Mouse (Mus musculus): ENCODE measurements around the gene Pfkfb4. TPM values are rescaled to one million over a fixed set of nuclear protein-coding genes. Genes with fewer than 3 reads are reported as not detected.

Gene Pfkfb4
- polyA plus RNA-seq, 1 experiment, result 32.0 TPM

- no peak for DNase-seq (ENCODE audit: low read depth)
- no peak for TF ChIP-seq CTCF (IDR thresholded peaks at IDR 0.05; ENCODE audit: borderline replicate concordance, extremely low read depth, insufficient read depth, insufficient read length)
- TF ChIP-seq POLR2A (IDR thresholded peaks at IDR 0.05; ENCODE audit: borderline replicate concordance, extremely low read depth, insufficient read depth, insufficient read length, poor library complexity, severe bottlenecking), result no peak
Measured at GRCm38 (mm10) chr9:109016973-109017604, 25.5 kb downstream of the Pfkfb4 start.

- no peak for TF ChIP-seq CTCF (IDR thresholded peaks at IDR 0.05; ENCODE audit: borderline replicate concordance, extremely low read depth, insufficient read depth, insufficient read length)
- no peak for TF ChIP-seq POLR2A (IDR thresholded peaks at IDR 0.05; ENCODE audit: borderline replicate concordance, extremely low read depth, insufficient read depth, insufficient read length, poor library complexity, severe bottlenecking)
- no peak for DNase-seq (ENCODE audit: low read depth)
Measured at GRCm38 (mm10) chr9:109021428-109021827, 29.9 kb downstream of the Pfkfb4 start.

- DNase-seq (ENCODE audit: low read depth), result no peak
Measured at GRCm38 (mm10) chr9:109022866-109023685, 31.5 kb downstream of the Pfkfb4 start.

GRCm38 (mm10) chr9:109027521-109027920 is 35.9 kb downstream of the Pfkfb4 start:
- TF ChIP-seq CTCF (IDR thresholded peaks at IDR 0.05; ENCODE audit: borderline replicate concordance, extremely low read depth, insufficient read depth, insufficient read length) (no peak), POLR2A (IDR thresholded peaks at IDR 0.05; ENCODE audit: borderline replicate concordance, extremely low read depth, insufficient read depth, insufficient read length, poor library complexity, severe bottlenecking) (no peak)
- DNase-seq (ENCODE audit: low read depth), result no peak

More at GRCm38 (mm10) chr9:109022866-109023685, 31.5 kb downstream of the Pfkfb4 start:
- TF ChIP-seq POLR2A (IDR thresholded peaks at IDR 0.05; ENCODE audit: borderline replicate concordance, extremely low read depth, insufficient read depth, insufficient read length, poor library complexity, severe bottlenecking) (no peak), CTCF (IDR thresholded peaks at IDR 0.05; ENCODE audit: borderline replicate concordance, extremely low read depth, insufficient read depth, insufficient read length) (no peak)

GRCm38 (mm10) chr9:109028421-109028820 is 36.8 kb downstream of the Pfkfb4 start:
- no peak for DNase-seq (ENCODE audit: low read depth)
- TF ChIP-seq POLR2A (IDR thresholded peaks at IDR 0.05; ENCODE audit: borderline replicate concordance, extremely low read depth, insufficient read depth, insufficient read length, poor library complexity, severe bottlenecking) (no peak), CTCF (IDR thresholded peaks at IDR 0.05; ENCODE audit: borderline replicate concordance, extremely low read depth, insufficient read depth, insufficient read length) (no peak)

GRCm38 (mm10) chr9:109028919-109029318 is 37.3 kb downstream of the Pfkfb4 start:
- no peak for DNase-seq (ENCODE audit: low read depth)
- TF ChIP-seq CTCF (IDR thresholded peaks at IDR 0.05; ENCODE audit: borderline replicate concordance, extremely low read depth, insufficient read depth, insufficient read length), result no peak
- TF ChIP-seq POLR2A (IDR thresholded peaks at IDR 0.05; ENCODE audit: borderline replicate concordance, extremely low read depth, insufficient read depth, insufficient read length, poor library complexity, severe bottlenecking), result no peak

- TF ChIP-seq CTCF (IDR thresholded peaks at IDR 0.05; ENCODE audit: borderline replicate concordance, extremely low read depth, insufficient read depth, insufficient read length) (no peak), POLR2A (IDR thresholded peaks at IDR 0.05; ENCODE audit: borderline replicate concordance, extremely low read depth, insufficient read depth, insufficient read length, poor library complexity, severe bottlenecking) (no peak)
- DNase-seq (ENCODE audit: low read depth), result no peak
Measured at GRCm38 (mm10) chr9:109030312-109030711, 38.7 kb downstream of the Pfkfb4 start.

- DNase-seq (ENCODE audit: low read depth), result no peak
- TF ChIP-seq CTCF (IDR thresholded peaks at IDR 0.05; ENCODE audit: borderline replicate concordance, extremely low read depth, insufficient read depth, insufficient read length), result no peak
- TF ChIP-seq POLR2A (IDR thresholded peaks at IDR 0.05; ENCODE audit: borderline replicate concordance, extremely low read depth, insufficient read depth, insufficient read length, poor library complexity, severe bottlenecking), result no peak
Measured at GRCm38 (mm10) chr9:109031001-109031400, 39.4 kb downstream of the Pfkfb4 start.

GRCm38 (mm10) chr9:109031686-109032085 is 40.1 kb downstream of the Pfkfb4 start:
- DNase-seq (ENCODE audit: low read depth), result no peak
- TF ChIP-seq CTCF (IDR thresholded peaks at IDR 0.05; ENCODE audit: borderline replicate concordance, extremely low read depth, insufficient read depth, insufficient read length), result no peak
- TF ChIP-seq POLR2A (IDR thresholded peaks at IDR 0.05; ENCODE audit: borderline replicate concordance, extremely low read depth, insufficient read depth, insufficient read length, poor library complexity, severe bottlenecking), result no peak

GRCm38 (mm10) chr9:109032435-109032834 is 40.9 kb downstream of the Pfkfb4 start:
- no peak for DNase-seq (ENCODE audit: low read depth)
- no peak for TF ChIP-seq CTCF (IDR thresholded peaks at IDR 0.05; ENCODE audit: borderline replicate concordance, extremely low read depth, insufficient read depth, insufficient read length)
- TF ChIP-seq POLR2A (IDR thresholded peaks at IDR 0.05; ENCODE audit: borderline replicate concordance, extremely low read depth, insufficient read depth, insufficient read length, poor library complexity, severe bottlenecking), result no peak

GRCm38 (mm10) chr9:109038086-109038895 is 46.7 kb downstream of the Pfkfb4 start, which contains the start of gene Shisa5:
Gene Shisa5 (plus strand): TSS chr9:109038565.
- peak; percentile 68 for DNase-seq (ENCODE audit: low read depth)
- TF ChIP-seq POLR2A (IDR thresholded peaks at IDR 0.05; ENCODE audit: borderline replicate concordance, extremely low read depth, insufficient read depth, insufficient read length, poor library complexity, severe bottlenecking) (0 out of 2 replicates have a peak, but pooled peaks have one; percentile 28), CTCF (IDR thresholded peaks at IDR 0.05; ENCODE audit: borderline replicate concordance, extremely low read depth, insufficient read depth, insufficient read length) (no peak)

Measured in brain, embryonic 14.5 days (tissue).